Mouse (Mus musculus): ENCODE results near the gene Fgf2.

DNA sequence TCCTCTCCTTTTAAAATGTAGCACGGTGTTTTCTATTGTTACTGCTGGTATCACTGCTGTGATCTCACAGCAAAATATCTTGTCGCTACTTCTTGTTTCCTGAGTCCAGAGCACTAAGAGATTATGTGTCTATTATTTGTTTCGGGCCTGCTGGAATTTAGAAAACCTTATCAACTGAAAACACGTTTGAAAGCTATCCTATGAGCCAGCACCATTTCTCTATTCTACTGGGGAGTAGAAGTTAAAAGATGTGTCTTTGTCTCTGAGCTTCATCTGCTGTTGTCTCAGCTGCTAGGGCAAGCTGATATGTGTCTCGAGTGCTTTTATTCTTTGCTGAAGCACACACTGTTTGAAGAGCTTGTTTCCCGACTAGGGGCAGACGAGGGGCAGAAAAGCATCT, 2.2 kb downstream of the Fgf2 start:
- TF ChIP-seq GATA1 (IDR thresholded peaks at IDR 0.05; ENCODE audit: low read length): no peak
- no peak for TF ChIP-seq TAL1 (IDR thresholded peaks at IDR 0.05; ENCODE audit: low read length)
